Mouse (Mus musculus): ENCODE data around the gene I0C0044D17Rik.

I0C0044D17Rik gene

GRCm38 (mm10) chr4:98776721-98777427, 46.8 kb downstream of the I0C0044D17Rik start:
- no peak for DNase-seq (ENCODE audit: low spot score)

GRCm38 (mm10) chr4:98773785-98774184, 49.9 kb downstream of the I0C0044D17Rik start:
- no peak for DNase-seq (ENCODE audit: low spot score)

Measured in ovary, postnatal 14 days (tissue).